Mouse (Mus musculus) MEL (cell line): ENCODE data around the gene Atp6v0e. TPM values are rescaled to one million over a fixed set of nuclear protein-coding genes. Genes with fewer than 3 reads are reported as not detected.

Experiments
- DNase-seq: peaks from one replicate; pipeline ENCODE4 v3.0.0; 2011; ENCODE audit warnings: low read depth, low spot score
- H3K27ac ChIP-seq: 2 replicates; pipeline ENCODE4 v1.5.1; 2012; ENCODE audit warnings: low read depth, mild to moderate bottlenecking, control low read depth, low read length, moderate library complexity; ENCODE audit not compliant: control insufficient read depth
- H3K27me3 ChIP-seq, 2 experiments: fragments of 150-350 bp in 1 of 2; sonication (generic) in 1 of 2; 2 replicates each; pipeline ENCODE4 v1.6.1; 2012; ENCODE audit warnings: low read length in 2 of 2, mild to moderate bottlenecking in 2 of 2, improper control_type of control experiment in 1 of 2, moderate library complexity in 1 of 2; ENCODE audit not compliant: insufficient read depth in 2 of 2, control insufficient read depth in 1 of 2
- H3K36me3 ChIP-seq, 2 experiments: 2 replicates each; pipeline ENCODE4 v1.6.1; 2012 to 2014; ENCODE audit warnings: low read length in 2 of 2, improper control_type of control experiment in 1 of 2, inconsistent platforms in 1 of 2, mild to moderate bottlenecking in 1 of 2; ENCODE audit not compliant: insufficient read depth in 2 of 2, control insufficient read depth in 1 of 2
- H3K4me1 ChIP-seq, 2 experiments: fragments of 150-350 bp in 1 of 2; sonication (generic) in 1 of 2; 2 replicates each; pipeline ENCODE4 v1.6.1; 2012; ENCODE audit warnings: low read length in 2 of 2, improper control_type of control experiment in 1 of 2, mild to moderate bottlenecking in 1 of 2; ENCODE audit not compliant: insufficient read depth in 2 of 2, control insufficient read depth in 1 of 2
- H3K4me3 ChIP-seq, 2 experiments: fragments of 150-350 bp in 1 of 2; sonication (generic) in 1 of 2; 2 replicates each; pipeline ENCODE4 v1.5.1; 2012; ENCODE audit warnings: low read depth in 2 of 2, low read length in 2 of 2, mild to moderate bottlenecking in 2 of 2, moderate library complexity in 2 of 2, control low read depth in 1 of 2, improper control_type of control experiment in 1 of 2; ENCODE audit not compliant: control insufficient read depth in 1 of 2, insufficient read depth in 1 of 2
- H3K79me2 ChIP-seq: 2 replicates; pipeline ENCODE4 v1.6.1; 2012; ENCODE audit warnings: mild to moderate bottlenecking, low read length, moderate library complexity; ENCODE audit not compliant: control insufficient read depth, poor library complexity, insufficient read depth
- H3K9ac ChIP-seq: 2 replicates; pipeline ENCODE4 v1.6.1; 2012; ENCODE audit warnings: low read depth, mild to moderate bottlenecking, control low read depth, low read length, moderate library complexity; ENCODE audit not compliant: control insufficient read depth, poor library complexity, severe bottlenecking
- H3K9me3 ChIP-seq: fragments of 150-350 bp; sonication (generic); replicated peaks from 2 replicates; pipeline ENCODE4 v1.6.1; 2012; ENCODE audit warnings: mild to moderate bottlenecking, low read length, improper control_type of control experiment, moderate library complexity; ENCODE audit not compliant: insufficient read depth
- BHLHE40 ChIP-seq: IDR thresholded peaks from 2 replicates; pipeline ENCODE4 v1.6.1; 2012; ENCODE audit warnings: low read depth, mild to moderate bottlenecking, inconsistent platforms, low read length, improper control_type of control experiment, borderline replicate concordance
- CHD1 ChIP-seq: IDR thresholded peaks from 2 replicates; pipeline ENCODE4 v1.6.1; 2012; ENCODE audit warnings: low read depth, mild to moderate bottlenecking, inconsistent platforms, low read length, improper control_type of control experiment
- CHD2 ChIP-seq: IDR thresholded peaks from 2 replicates; pipeline ENCODE4 v1.6.1; 2011; ENCODE audit warnings: low read length, improper control_type of control experiment
- CTCF ChIP-seq, 3 experiments: IDR thresholded peaks in 2 of 3; conservative IDR thresholded peaks in 1 of 3; 2 replicates each; pipeline ENCODE4 v1.5.1; 2011 to 2012; ENCODE audit warnings: low read length in 3 of 3, low read depth in 2 of 3, mild to moderate bottlenecking in 2 of 3, improper control_type of control experiment in 1 of 3, inconsistent platforms in 1 of 3, mixed read lengths in 1 of 3, moderate library complexity in 1 of 3; ENCODE audit not compliant: control insufficient read depth in 1 of 3, insufficient read depth in 1 of 3, poor library complexity in 1 of 3, severe bottlenecking in 1 of 3
- ELF1 ChIP-seq: IDR thresholded peaks from 2 replicates; pipeline ENCODE4 v1.6.1; 2014; ENCODE audit warnings: low read depth, mild to moderate bottlenecking, inconsistent platforms, low read length, improper control_type of control experiment, moderate library complexity
- EP300 ChIP-seq, 2 experiments: IDR thresholded peaks; 2 replicates each; pipeline ENCODE4 v1.6.1; 2011; ENCODE audit warnings: improper control_type of control experiment in 2 of 2, low read length in 2 of 2, low read depth in 1 of 2, mild to moderate bottlenecking in 1 of 2
- ETS1 ChIP-seq: IDR thresholded peaks from 2 replicates; pipeline ENCODE4 v1.6.1; 2012; ENCODE audit warnings: low read depth, mild to moderate bottlenecking, inconsistent platforms, low read length, improper control_type of control experiment, moderate library complexity
- GABPA ChIP-seq: IDR thresholded peaks from 2 replicates; pipeline ENCODE4 v1.6.1; 2012; ENCODE audit warnings: low read depth, mild to moderate bottlenecking, inconsistent platforms, low read length, improper control_type of control experiment, moderate library complexity
- KAT2A ChIP-seq: conservative IDR thresholded peaks from 2 replicates; pipeline ENCODE4 v1.6.1; 2012; ENCODE audit warnings: low read depth, low read length, improper control_type of control experiment, inconsistent platforms
- MAFK ChIP-seq: IDR thresholded peaks from 2 replicates; pipeline ENCODE4 v1.6.1; 2011; ENCODE audit warnings: low read depth, mild to moderate bottlenecking, low read length, improper control_type of control experiment, borderline replicate concordance
- MAX ChIP-seq: IDR thresholded peaks from 2 replicates; pipeline ENCODE4 v1.6.1; 2011; ENCODE audit warnings: low read length, improper control_type of control experiment
- MAZ ChIP-seq: IDR thresholded peaks from 2 replicates; pipeline ENCODE4 v1.6.1; 2012; ENCODE audit warnings: low read depth, mild to moderate bottlenecking, inconsistent platforms, low read length, improper control_type of control experiment
- MXI1 ChIP-seq: IDR thresholded peaks from 2 replicates; pipeline ENCODE4 v1.6.1; 2011; ENCODE audit warnings: mild to moderate bottlenecking, low read depth, low read length, improper control_type of control experiment
- MYB ChIP-seq: IDR thresholded peaks from 2 replicates; pipeline ENCODE4 v1.6.1; 2011; ENCODE audit warnings: mild to moderate bottlenecking, low read depth, low read length, improper control_type of control experiment
- MYC ChIP-seq: IDR thresholded peaks from 2 replicates; pipeline ENCODE4 v1.6.1; 2011; ENCODE audit warnings: low read depth, mild to moderate bottlenecking, low read length, improper control_type of control experiment, moderate library complexity
- POLR2A ChIP-seq, 2 experiments: IDR thresholded peaks; 2 replicates each; pipeline ENCODE4 v1.6.1; 2011 to 2012; ENCODE audit warnings: low read length in 2 of 2, mild to moderate bottlenecking in 2 of 2, control low read depth in 1 of 2, improper control_type of control experiment in 1 of 2, low read depth in 1 of 2, moderate library complexity in 1 of 2; ENCODE audit not compliant: control insufficient read depth in 1 of 2, insufficient read depth in 1 of 2, poor library complexity in 1 of 2
- POLR2AphosphoS2 ChIP-seq: IDR thresholded peaks from 2 replicates; pipeline ENCODE4 v1.6.1; 2011; ENCODE audit warnings: low read length, improper control_type of control experiment
- RAD21 ChIP-seq: IDR thresholded peaks from 2 replicates; pipeline ENCODE4 v1.6.1; 2011; ENCODE audit warnings: mild to moderate bottlenecking, low read depth, low read length, improper control_type of control experiment
- RCOR1 ChIP-seq: IDR thresholded peaks from 2 replicates; pipeline ENCODE4 v1.6.1; 2012; ENCODE audit warnings: low read depth, mild to moderate bottlenecking, inconsistent platforms, low read length, improper control_type of control experiment
- SIN3A ChIP-seq: IDR thresholded peaks from 2 replicates; pipeline ENCODE4 v1.6.1; 2012; ENCODE audit warnings: low read length, improper control_type of control experiment, inconsistent platforms
- SMC3 ChIP-seq: IDR thresholded peaks from 2 replicates; pipeline ENCODE4 v1.6.1; 2011; ENCODE audit warnings: low read depth, low read length, improper control_type of control experiment
- TAL1 ChIP-seq: IDR thresholded peaks from 2 replicates; pipeline ENCODE4 v1.6.1; 2012; ENCODE audit warnings: mild to moderate bottlenecking, inconsistent platforms, low read length, moderate library complexity, mixed read lengths
- TBP ChIP-seq: IDR thresholded peaks from 2 replicates; pipeline ENCODE4 v1.8.0; 2011; ENCODE audit warnings: low read depth, low read length, improper control_type of control experiment
- UBTF ChIP-seq: IDR thresholded peaks from 2 replicates; pipeline ENCODE4 v1.6.1; 2012; ENCODE audit warnings: low read depth, mild to moderate bottlenecking, inconsistent platforms, low read length, improper control_type of control experiment, moderate library complexity, borderline replicate concordance; ENCODE audit not compliant: insufficient read depth
- USF1 ChIP-seq: IDR thresholded peaks from 2 replicates; pipeline ENCODE4 v1.6.1; 2014; ENCODE audit warnings: low read depth, mild to moderate bottlenecking, inconsistent platforms, low read length, improper control_type of control experiment, moderate library complexity
- ZC3H11A ChIP-seq: IDR thresholded peaks from 2 replicates; pipeline ENCODE4 v1.6.1; 2012; ENCODE audit warnings: low read depth, mild to moderate bottlenecking, inconsistent platforms, low read length, improper control_type of control experiment
- polyA plus RNA-seq, 2 experiments: library from polyadenylated mRNA; stranded (reverse) in 1 of 2; unstranded in 1 of 2; fragments of >175 nt in 1 of 2; fragments of >200 nt in 1 of 2; gene quantifications; 2 replicates each; pipeline versions ENCODE4 v1.2.1 to v1.2.4; 2012; ENCODE audit warnings: low replicate concordance in 2 of 2, low read depth in 1 of 2; ENCODE audit not compliant: insufficient read length in 2 of 2, insufficient read depth in 1 of 2, missing spikeins in 1 of 2
- total RNA-seq: library from RNA; depleted of rRNA; stranded (reverse); fragments of 300-350 nt; gene quantifications from 2 replicates; pipeline ENCODE4 v1.2.3, GENCODE M21; 2012

Gene Atp6v0e
- total and polyA plus RNA-seq, 3 experiments = 173 to 200 TPM; not detected in 1

- Histone ChIP-seq H3K4me1 (peaks cover 2 to 6% of the 10 kb centered on the region in 2 experiments), H3K9ac (no peak overlapping the region), H3K9me3 (no peaks in the 10 kb centered on the region)
- TF ChIP-seq MXI1 (no peak), CHD1 (no peak), UBTF (no peak)
- TF ChIP-seq, all 39 proteins: peak for 0
- no peak for DNase-seq
- Histone ChIP-seq H3K79me2 (no peaks in the 10 kb centered on the region; the same call in 1 of the 2 replicates), H3K27ac (no peak overlapping the region), H3K36me3 (peaks cover 5 to 16% of the 10 kb centered on the region in 2 experiments), H3K27me3 (no peaks in the 10 kb centered on the region), H3K4me3 (no peak overlapping the region)
Measured at GRCm38 (mm10) chr17:26695193-26695592, 32.2 kb downstream of the Atp6v0e start.

GRCm38 (mm10) chr17:26698846-26699245 is 35.8 kb downstream of the Atp6v0e start:
- no peak overlapping the region for H3K9ac ChIP-seq
- peak; percentile 60 for DNase-seq
- no peaks in the 10 kb centered on the region for H3K79me2 ChIP-seq
- no peak overlapping the region for H3K4me3 ChIP-seq
- H3K36me3 ChIP-seq = peaks cover 6 to 14% of the 10 kb centered on the region in 2 experiments; a peak in 3 of 4 replicates
- H3K27ac ChIP-seq = no peak overlapping the region
- peaks cover 4% of the 10 kb centered on the region in 2 experiments; a peak in 3 of 4 replicates for H3K4me1 ChIP-seq
- TF ChIP-seq EP300 (IDR thresholded peaks at IDR 0.05; ENCODE audit: low read depth in 1 of 2, low read length in 2 of 2) (no peak), POLR2A (IDR thresholded peaks at IDR 0.05; ENCODE audit: control insufficient read depth in 1 of 2, insufficient read depth in 1 of 2, low read depth in 1 of 2, low read length in 2 of 2, poor library complexity in 1 of 2) (no peak), CHD1 (no peak), ELF1 (no peak), MYB (no peak), TAL1 (no peak), BHLHE40 (no peak), POLR2AphosphoS2 (no peak), SIN3A (0 out of 2 replicates have a peak, but pooled peaks have one; percentile 24), CTCF (IDR thresholded peaks at IDR 0.05 in 2 of 3, conservative IDR thresholded peaks at IDR 0.05 in 1 of 3; ENCODE audit: control insufficient read depth in 1 of 3, insufficient read depth in 1 of 3, low read depth in 2 of 3, low read length in 3 of 3, poor library complexity in 1 of 3, severe bottlenecking in 1 of 3) (peak; percentile 69 to 72 (median 71)), ETS1 (no peak), TBP (no peak), MYC (no peak), MAX (no peak), RAD21 (peak; percentile 65), KAT2A (no peak), MAFK (no peak), GABPA (no peak), CHD2 (no peak), RCOR1 (no peak), MXI1 (no peak), USF1 (no peak), ZC3H11A (peak; percentile 55), UBTF (no peak), MAZ (no peak), SMC3 (peak; percentile 70)
- no peaks in the 10 kb centered on the region for H3K27me3 ChIP-seq
- no peaks in the 10 kb centered on the region for H3K9me3 ChIP-seq
